Mouse (Mus musculus) retina, postnatal 7 days (tissue): Measurements from ENCODE around the gene Alppl2.

Experiments used
- DNase-seq: peaks from one replicate; pipeline ENCODE4 v3.0.0-alpha.2; 2012; ENCODE audit warnings: low read depth, low spot score

Alppl2 gene

DNA sequence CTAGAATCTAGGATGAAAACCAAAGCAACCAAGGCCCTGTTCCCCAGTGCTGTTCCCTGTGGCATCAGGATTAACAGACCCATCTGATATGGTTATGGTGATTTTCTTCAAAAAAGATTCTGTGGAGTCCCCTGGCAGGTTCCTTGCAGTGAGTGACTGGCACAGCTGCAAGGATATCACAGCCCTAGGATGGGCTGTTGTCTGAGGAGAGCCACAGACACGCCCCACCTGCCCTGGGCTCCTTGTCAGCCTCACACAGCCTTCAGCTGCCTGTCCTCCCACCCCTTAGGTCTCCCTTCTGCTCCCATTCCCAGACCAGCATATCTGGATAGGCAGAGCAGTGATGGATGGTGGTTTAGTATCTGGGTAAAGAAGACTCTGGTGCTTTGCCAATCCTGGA lies 39.0 kb downstream of the Alppl2 start:
- no peak for DNase-seq

GRCm38 (mm10) chr1:87050072-87050471 lies 39.7 kb downstream of the Alppl2 start:
- no peak for DNase-seq

- DNase-seq: peak; percentile 66
Observed at GRCm38 (mm10) chr1:87041814-87042438, 47.8 kb downstream of the Alppl2 start.

DNA sequence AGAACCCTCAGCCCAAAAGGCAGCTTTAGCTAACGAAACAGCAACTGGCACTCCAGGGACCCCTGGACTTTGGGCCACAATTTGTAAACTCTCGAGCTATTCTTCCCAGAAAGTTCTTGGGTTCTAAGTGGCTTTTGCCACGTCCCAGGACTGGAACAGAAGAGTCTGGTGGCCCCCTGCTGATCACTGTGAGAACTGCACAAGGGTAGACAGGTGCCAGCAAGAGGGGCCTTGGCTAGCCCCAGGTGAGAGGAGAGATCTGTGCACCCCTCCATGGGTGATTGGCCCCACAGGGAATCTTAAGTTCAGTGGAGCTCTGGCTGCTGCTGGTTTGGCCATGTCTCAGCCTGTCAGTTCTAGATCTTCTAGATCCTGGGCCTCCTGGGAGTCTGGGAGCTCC lies 48.6 kb downstream of the Alppl2 start:
- peak; percentile 31 for DNase-seq

- DNase-seq: no peak
Observed at GRCm38 (mm10) chr1:87038477-87039070, 51.2 kb downstream of the Alppl2 start.
